Mouse (Mus musculus) CH12.LX (cell line): ENCODE measurements around the gene Lurap1l.

Experiments used
- CHD2 ChIP-seq: IDR thresholded peaks from 2 replicates; pipeline ENCODE4 v1.6.1; 2011; ENCODE audit warnings: low read length, improper control_type of control experiment
- CTCF ChIP-seq, 2 experiments: IDR thresholded peaks in 1 of 2; conservative IDR thresholded peaks in 1 of 2; 2 replicates each; pipeline ENCODE4 v1.5.1; 2011 to 2012; ENCODE audit warnings: low read depth in 2 of 2, low read length in 2 of 2, improper control_type of control experiment in 1 of 2, inconsistent platforms in 1 of 2, mild to moderate bottlenecking in 1 of 2, moderate library complexity in 1 of 2
- EP300 ChIP-seq: IDR thresholded peaks from 2 replicates; pipeline ENCODE4 v1.6.1; 2011; ENCODE audit warnings: low read length, improper control_type of control experiment
- GABPA ChIP-seq: IDR thresholded peaks from 2 replicates; pipeline ENCODE4 v1.6.1; 2012; ENCODE audit warnings: low read depth, low read length, improper control_type of control experiment, inconsistent platforms; ENCODE audit not compliant: insufficient replicate concordance
- HCFC1 ChIP-seq: IDR thresholded peaks from 2 replicates; pipeline ENCODE4 v1.6.1; 2012; ENCODE audit warnings: low read depth, mild to moderate bottlenecking, inconsistent platforms, low read length, improper control_type of control experiment
- MAFK ChIP-seq: IDR thresholded peaks from 2 replicates; pipeline ENCODE4 v1.6.1; 2011; ENCODE audit warnings: low read length, improper control_type of control experiment; ENCODE audit not compliant: insufficient replicate concordance
- MAX ChIP-seq: IDR thresholded peaks from 2 replicates; pipeline ENCODE4 v1.6.1; 2011; ENCODE audit warnings: low read length, improper control_type of control experiment
- MEF2A ChIP-seq: IDR thresholded peaks from 2 replicates; pipeline ENCODE4 v1.6.1; 2014; ENCODE audit warnings: low read depth, mild to moderate bottlenecking, inconsistent platforms, low read length, improper control_type of control experiment, borderline replicate concordance
- POLR2A ChIP-seq: IDR thresholded peaks from 2 replicates; pipeline ENCODE4 v1.6.1; 2011; ENCODE audit warnings: low read depth, mild to moderate bottlenecking, improper control_type of control experiment, low read length
- POLR2AphosphoS2 ChIP-seq: IDR thresholded peaks from 2 replicates; pipeline ENCODE4 v1.6.1; 2011; ENCODE audit warnings: low read depth, low read length, improper control_type of control experiment
- RCOR1 ChIP-seq: conservative IDR thresholded peaks from 2 replicates; pipeline ENCODE4 v1.6.1; 2012; ENCODE audit warnings: low read depth, mild to moderate bottlenecking, inconsistent platforms, low read length, improper control_type of control experiment
- SMC3 ChIP-seq: IDR thresholded peaks from 2 replicates; pipeline ENCODE4 v1.6.1; 2011; ENCODE audit warnings: low read depth, low read length, improper control_type of control experiment
- UBTF ChIP-seq: IDR thresholded peaks from 2 replicates; pipeline ENCODE4 v1.6.1; 2012; ENCODE audit warnings: low read depth, mild to moderate bottlenecking, inconsistent platforms, low read length, improper control_type of control experiment, moderate library complexity
- USF2 ChIP-seq: conservative IDR thresholded peaks from 2 replicates; pipeline ENCODE4 v1.6.1; 2011; ENCODE audit warnings: low read depth, low read length, improper control_type of control experiment

- TF ChIP-seq EP300 (no peak), MEF2A (no peak), CTCF (conservative IDR thresholded peaks at IDR 0.05 in 1 of 2, IDR thresholded peaks at IDR 0.05 in 1 of 2; ENCODE audit: low read depth in 2 of 2, low read length in 2 of 2) (no peak), RCOR1 (no peak), USF2 (no peak), GABPA (no peak), POLR2A (no peak), UBTF (no peak), MAX (no peak), SMC3 (no peak), POLR2AphosphoS2 (no peak), CHD2 (no peak), HCFC1 (no peak), MAFK (no peak)
Observed at GRCm38 (mm10) chr4:80934749-80935148, 24.3 kb downstream of the Lurap1l start.
